9 mouse cellular contexts compared by ENCODE assay signal in genomic region chr8:80830724-80831566, GRCm38 (mm10). TPM values are rescaled to one million over a fixed set of nuclear protein-coding genes. Genes with fewer than 3 reads are reported as not detected.
DNase-seq lines count a peak whose midpoint lies in the region; ATAC-seq and TF ChIP-seq lines count a peak whose summit lies in the region.
"Had no signal": no experiment of that assay in that cellular context is flagged by ENCODE, and none has a peak within 500 bp of the region (broad histone marks: within the 10 kb centered on the region; RNA-seq: fewer than 3 reads in every experiment).

No protein-coding gene starts in this region.

- H3K9ac ChIP-seq in kidney, postnatal 0 days (ENCODE audit: low read depth, low read length), result no peak overlapping the region
- H3K9ac ChIP-seq in hindbrain, embryonic 12.5 days, result no peak overlapping the region
- H3K9ac ChIP-seq in midbrain, postnatal 0 days (replicated peaks; ENCODE audit: low read length, poor library complexity, severe bottlenecking), result no peak overlapping the region

- no peaks in the 10 kb centered on the region for H3K27me3 ChIP-seq in kidney, postnatal 0 days (ENCODE audit: insufficient read depth, low read length)
- H3K27me3 ChIP-seq in hindbrain, embryonic 12.5 days, result no peaks in the 10 kb centered on the region
- no peaks in the 10 kb centered on the region for H3K27me3 ChIP-seq in midbrain, postnatal 0 days (ENCODE audit: insufficient read depth, low read length)

- ATAC-seq in kidney, postnatal 0 days (replicated peaks; ENCODE audit: low FRiP score, low read depth), result no peak
- peak; percentile 54; the same call in 1 of the 2 replicates for ATAC-seq in hindbrain, embryonic 12.5 days (ENCODE audit: low FRiP score)
- ATAC-seq in midbrain, postnatal 0 days (ENCODE audit: low FRiP score), result peak; percentile 63

- peak overlapping the region; percentile 48; the same call in 1 of the 2 replicates for H3K27ac ChIP-seq in kidney, postnatal 0 days
- peak overlapping the region; percentile 53 for H3K27ac ChIP-seq in hindbrain, embryonic 12.5 days
- H3K27ac ChIP-seq in midbrain, postnatal 0 days (ENCODE audit: low read depth, low read length), result peak overlapping the region; percentile 4

- H3K9me3 ChIP-seq in kidney, postnatal 0 days (replicated peaks; ENCODE audit: low read length), result no peaks in the 10 kb centered on the region
- no peaks in the 10 kb centered on the region for H3K9me3 ChIP-seq in hindbrain, embryonic 12.5 days (replicated peaks)
- H3K9me3 ChIP-seq in midbrain, postnatal 0 days (ENCODE audit: low read length), result no peaks in the 10 kb centered on the region
- H3K9me3 ChIP-seq: megakaryocyte, embryonic 14.5 days had no signal

- H3K4me3 ChIP-seq in kidney, postnatal 0 days (replicated peaks; ENCODE audit: low read depth, low read length), result no peak overlapping the region
- H3K4me3 ChIP-seq in hindbrain, embryonic 12.5 days, result no peak overlapping the region
- H3K4me3 ChIP-seq in midbrain, postnatal 0 days (ENCODE audit: low read depth, low read length), result no peak overlapping the region
- H3K4me3 ChIP-seq: megakaryocyte, embryonic 14.5 days had no signal

- TF ChIP-seq CTCF in kidney, postnatal 0 days (IDR thresholded peaks at IDR 0.05; ENCODE audit: low read depth), result no peak
- TF ChIP-seq CTCF in midbrain, postnatal 0 days (IDR thresholded peaks at IDR 0.05), result no peak

- DNase-seq in kidney, postnatal 0 days (ENCODE audit: low spot score), result peak; percentile 71
- DNase-seq in kidney, adult 8-10 months, result no peak
- DNase-seq in adrenal gland, postnatal 36 days, result peak; percentile 62 to 68
- peak; percentile 54 for DNase-seq in midbrain, postnatal 0 days (ENCODE audit: low spot score)
- DNase-seq in natural killer cell, adult 2 months (ENCODE audit: low spot score in 2 of 2), result no peak
- no peak for DNase-seq in embryo, embryonic 10.5 days (ENCODE audit: low spot score)
- no peak for DNase-seq in urinary bladder, adult 2 months (ENCODE audit: low spot score)

- H3K4me2 ChIP-seq in kidney, postnatal 0 days (ENCODE audit: low read length), result no peak overlapping the region
- H3K4me2 ChIP-seq in hindbrain, embryonic 12.5 days (replicated peaks), result no peak overlapping the region
- H3K4me2 ChIP-seq in midbrain, postnatal 0 days (ENCODE audit: low read depth, low read length, poor library complexity, severe bottlenecking), result no peak overlapping the region

- H3K36me3 ChIP-seq in kidney, postnatal 0 days (ENCODE audit: insufficient read depth, low read length), result no peaks in the 10 kb centered on the region
- no peaks in the 10 kb centered on the region for H3K36me3 ChIP-seq in hindbrain, embryonic 12.5 days
- H3K36me3 ChIP-seq in midbrain, postnatal 0 days (ENCODE audit: insufficient read depth, low read length), result no peaks in the 10 kb centered on the region

- 44% methylated on average over 11 of the region's 11 CpGs for WGBS in kidney, postnatal 0 days
- 70% methylated on average over 11 of the region's 11 CpGs for WGBS in hindbrain, embryonic 12.5 days
- WGBS in midbrain, postnatal 0 days, result 65% methylated on average over 11 of the region's 11 CpGs

- H3K4me1 ChIP-seq in kidney, postnatal 0 days (replicated peaks; ENCODE audit: insufficient read depth, low read length), result peaks cover 34% of the 10 kb centered on the region
- H3K4me1 ChIP-seq in hindbrain, embryonic 12.5 days, result peaks cover 16% of the 10 kb centered on the region
- H3K4me1 ChIP-seq in midbrain, postnatal 0 days (ENCODE audit: insufficient read depth, low read length), result peaks cover 6% of the 10 kb centered on the region; the same call in 1 of the 2 replicates
- H3K4me1 ChIP-seq: megakaryocyte, embryonic 14.5 days had no signal

RNA-seq across cellular contexts. Expression of gene Gab1, which starts 49.4 kb away (rescaled TPM):
- 14.1 and 14.9 TPM in 2 replicates for polyA plus RNA-seq in kidney, postnatal 0 days (2015; fragmentation: Nextera tagmentation; extraction: Ambion mirVana)
- total RNA-seq in adrenal gland, postnatal 36 days (2021), result 10 to 100 TPM; 16.1 to 20.2 TPM
- polyA plus RNA-seq in hindbrain, embryonic 12.5 days (2016; fragmentation: Nextera tagmentation; extraction: Ambion mirVana), result 21.3 and 23.2 TPM in 2 replicates
- total RNA-seq in midbrain, postnatal 0 days (2014; rRNA removed), result 18.3 and 20.5 TPM in 2 replicates
- polyA plus RNA-seq in midbrain, postnatal 0 days (2015; fragmentation: Nextera tagmentation; extraction: Ambion mirVana), result 8.7 TPM in 2 replicates
- 23.9 and 28.0 TPM in 2 replicates for polyA plus RNA-seq in urinary bladder, adult 2 months (2012; rRNA removed)

Comparison
In these comparisons a context has a peak if more than half of its experiments do, and no peak if none do; other contexts are left out.
1. DNase-seq: peak in kidney, postnatal 0 days (single experiment), adrenal gland, postnatal 36 days (2 of 2) and midbrain, postnatal 0 days (single experiment); none in kidney, adult 8-10 months (0 of 2), natural killer cell, adult 2 months (0 of 2), embryo, embryonic 10.5 days (single experiment) and urinary bladder, adult 2 months (single experiment).
2. Peak in every context shown above with its lines, with median percentiles within 50 percentile points of each other: H3K27ac ChIP-seq.